Mouse (Mus musculus) pancreas, adult 10 weeks (tissue): ENCODE data around the gene Acsl5. TPM values are rescaled to one million over a fixed set of nuclear protein-coding genes. Genes with fewer than 3 reads are reported as not detected.

Experiments
- polyA plus RNA-seq: library from polyadenylated mRNA; stranded (reverse); fragments of 350-450 nt; fragmentation: Illumina TruSeq; extraction: RNeasy Lipid Tissue Mini Kit (QIAGEN cat#74804); gene quantifications from one replicate; pipeline ENCODE4 v1.2.3, GENCODE M21; 2015; ENCODE audit warnings: low read depth, low replicate concordance; ENCODE audit not compliant: insufficient read depth

Gene Acsl5
- 16.1 TPM for polyA plus RNA-seq

GRCm38 (mm10) chr19:55251383-55252124 lies at the start of gene Acsl5:
TSS of gene Acsl5 (plus strand) at chr19:55251938.

GRCm38 (mm10) chr19:55241186-55241645 lies 10.5 kb upstream of the Acsl5 start, which contains the start of gene Gucy2g:
TSS of gene Gucy2g (minus strand) at chr19:55241236.

DNA sequence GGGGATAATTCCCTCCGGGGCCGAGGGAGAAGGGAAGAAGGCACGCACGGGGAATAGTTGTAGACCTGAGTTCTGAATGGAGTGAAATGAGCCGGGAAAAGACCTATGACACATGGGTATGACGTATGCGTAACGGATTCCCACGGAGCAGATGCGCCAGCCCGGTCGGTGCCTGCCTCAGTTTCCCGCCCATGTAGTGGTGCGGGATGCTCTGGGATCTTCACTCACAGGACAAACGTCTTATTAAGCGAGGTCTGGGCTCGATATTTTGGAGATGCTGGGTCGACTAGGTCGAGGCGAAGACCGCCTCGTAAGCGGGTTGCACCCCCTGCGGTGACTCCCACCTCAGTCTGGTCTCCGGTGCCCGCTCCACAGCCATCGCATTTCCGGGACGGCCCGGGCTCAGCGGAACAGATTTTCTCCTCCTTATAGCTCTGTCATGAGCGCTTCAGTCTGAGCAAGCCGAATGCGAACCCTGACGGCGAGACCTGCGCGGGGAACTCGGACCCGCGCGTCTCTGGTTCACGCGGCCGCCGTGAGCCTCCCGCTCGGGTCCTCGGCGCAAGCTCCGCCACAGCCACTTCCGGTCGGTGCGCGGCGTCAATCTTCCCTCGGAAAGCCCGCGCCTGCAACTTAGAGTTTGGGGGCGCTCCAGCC lies 63.8 kb downstream of the Acsl5 start, which contains the start of gene Zdhhc6:
Gene Zdhhc6 (minus strand): TSS at position 581 of the 657 bp plus-strand sequence.

DNA sequence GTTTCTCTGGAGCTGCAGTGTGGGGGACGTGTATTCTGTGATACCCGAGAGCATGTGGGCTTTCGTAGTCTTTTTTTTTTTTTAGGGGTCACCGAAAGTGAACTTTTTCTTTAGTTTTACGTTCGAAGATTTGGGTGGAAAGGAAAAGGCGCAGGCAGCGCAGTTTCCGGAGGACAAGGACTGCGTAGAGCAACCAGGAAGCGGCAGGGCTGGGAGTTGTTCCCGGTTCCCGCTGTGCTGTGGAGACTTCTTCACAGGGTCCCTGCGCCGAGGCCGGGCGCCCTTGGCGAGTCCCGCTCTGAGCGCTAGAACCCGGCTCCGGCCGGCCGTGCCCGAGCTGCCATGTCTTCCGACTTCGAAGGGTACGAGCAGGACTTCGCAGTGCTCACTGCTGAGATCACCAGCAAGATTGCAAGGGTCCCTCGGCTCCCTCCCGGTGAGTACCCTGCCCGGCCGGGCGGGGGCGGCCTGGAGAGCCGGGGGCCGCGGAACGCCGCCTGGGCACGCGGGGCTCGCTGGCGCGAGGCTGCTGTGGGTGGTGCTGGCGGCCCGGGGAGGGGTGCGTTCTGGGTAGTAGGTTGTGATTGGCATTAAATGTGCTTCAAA lies 64.5 kb downstream of the Acsl5 start, which contains the start of gene Vti1a:
Gene Vti1a (plus strand): TSS at position 187 of the 606 bp plus-strand sequence.

Other genes with a start within 250 kb of the Acsl5 start
- gene Gpam, start 124.7 kb upstream of the Acsl5 start, polyA plus RNA-seq: 6.9 TPM
- gene Tectb, start 71.2 kb upstream of the Acsl5 start, polyA plus RNA-seq: not detected
- gene Gucy2g, start 10.7 kb upstream of the Acsl5 start, polyA plus RNA-seq: not detected
- 8.8 TPM for gene Zdhhc6, start 64.1 kb downstream of the Acsl5 start, polyA plus RNA-seq
- 3.6 TPM for gene Vti1a, start 64.4 kb downstream of the Acsl5 start, polyA plus RNA-seq